Mouse (Mus musculus): Measurements from ENCODE around the gene Eci1.

GRCm38 (mm10) chr17:24481027-24481815, 54.8 kb downstream of the Eci1 start:
- TF ChIP-seq CTCF (IDR thresholded peaks at IDR 0.05; ENCODE audit: low read depth, low read length) (no peak), POLR2A (IDR thresholded peaks at IDR 0.05; ENCODE audit: insufficient read depth, low read length) (no peak)
